Mouse (Mus musculus) megakaryocyte-erythroid progenitor cell, adult 5-6 weeks (primary cell): ENCODE measurements around the gene Atl2. TPM values are rescaled to one million over a fixed set of nuclear protein-coding genes. Genes with fewer than 3 reads are reported as not detected.

Source experiments
- ATAC-seq: replicated peaks from 2 replicates; pipeline ENCODE4 v1.8.0; 2016; ENCODE audit warnings: mild to moderate bottlenecking, inconsistent platforms; ENCODE audit not compliant: severe bottlenecking, poor library complexity, low FRiP score, low TSS enrichment
- total RNA-seq, 2 experiments: library from RNA; stranded (forward) in 1 of 2; stranded (reverse) in 1 of 2; fragments of 200-1000, 215-1000 nt in 1 of 2; fragments of >200 nt in 1 of 2; fragmentation: Nextera tagmentation in 1 of 2; gene quantifications; 2 replicates each; pipeline ENCODE4 v1.2.3; 2014 to 2017

The Atl2 gene
- 35.4 and 52.2 TPM in 2 replicates for total RNA-seq (2014; fragmentation: Nextera tagmentation)
- 41.9 and 50.5 TPM in 2 replicates for total RNA-seq (2017)

DNA sequence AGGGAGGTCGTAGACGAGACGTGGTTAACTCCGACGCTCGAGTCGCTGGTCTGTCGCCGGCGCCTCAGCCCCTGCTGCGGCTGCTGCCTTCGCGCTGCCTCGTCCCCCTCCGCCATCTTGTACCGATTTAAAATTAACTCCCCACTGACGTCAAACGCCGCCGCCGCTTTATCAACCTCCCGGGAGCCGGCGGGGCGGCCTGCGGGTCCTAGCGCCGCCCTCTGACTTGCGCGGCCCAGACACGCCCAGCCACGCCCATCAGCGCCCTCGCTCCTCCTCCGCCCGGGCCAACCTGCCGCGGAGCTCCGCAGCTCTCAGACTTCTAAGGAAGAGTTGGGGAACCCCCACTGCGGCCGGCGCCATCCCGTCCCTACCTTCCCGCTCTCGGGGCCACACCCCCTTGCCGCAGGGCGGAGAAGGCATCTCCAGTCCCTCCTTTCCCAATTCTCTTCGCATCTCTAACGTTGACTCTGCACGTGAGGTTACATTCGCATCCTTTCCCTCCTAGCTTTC is at the start of gene Atl2:
Gene Atl2, minus strand, starts transcription at position 213 of the 513 bp plus-strand sequence.
- ATAC-seq: peak; percentile 86

DNA sequence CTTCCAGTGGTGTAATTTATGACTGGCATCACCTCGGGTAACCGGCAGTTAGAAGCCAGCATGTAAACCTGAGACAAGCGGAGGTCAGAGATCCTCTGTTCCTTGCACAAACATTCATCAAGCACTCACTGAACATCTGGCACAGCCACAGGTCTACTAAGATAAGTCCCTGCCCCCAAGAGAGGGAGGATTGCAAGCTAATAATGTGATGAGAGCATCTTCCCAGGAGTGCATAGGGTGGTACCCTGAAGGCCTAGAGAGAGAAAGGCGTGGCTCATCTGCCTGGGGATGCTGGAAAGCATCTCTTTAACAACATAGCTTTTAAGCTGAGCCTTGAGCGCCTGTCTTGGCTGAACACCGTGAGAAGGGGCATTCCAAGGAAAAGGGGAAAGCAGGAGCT is 48.9 kb upstream of the Atl2 start:
- ATAC-seq: no peak

DNA sequence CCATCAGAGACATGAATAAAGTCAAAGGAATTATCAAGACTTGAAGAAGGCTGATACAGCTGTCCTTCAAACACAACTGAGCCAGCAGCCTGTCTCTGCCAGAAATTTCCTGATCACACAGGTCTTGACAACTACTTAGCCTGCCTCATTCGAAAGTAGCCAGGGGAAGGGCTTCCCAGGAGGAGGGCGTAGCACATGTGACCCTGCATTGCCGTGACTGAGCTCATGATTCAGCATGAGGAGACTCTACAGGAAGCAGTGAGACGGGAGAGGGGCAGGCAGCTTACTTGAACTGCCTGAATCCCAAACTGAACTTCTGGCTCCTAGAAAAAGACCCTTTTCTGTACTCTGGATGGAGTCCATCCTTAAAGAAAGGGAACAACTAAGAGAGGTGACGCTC is 46.5 kb upstream of the Atl2 start:
- ATAC-seq: no peak

DNA sequence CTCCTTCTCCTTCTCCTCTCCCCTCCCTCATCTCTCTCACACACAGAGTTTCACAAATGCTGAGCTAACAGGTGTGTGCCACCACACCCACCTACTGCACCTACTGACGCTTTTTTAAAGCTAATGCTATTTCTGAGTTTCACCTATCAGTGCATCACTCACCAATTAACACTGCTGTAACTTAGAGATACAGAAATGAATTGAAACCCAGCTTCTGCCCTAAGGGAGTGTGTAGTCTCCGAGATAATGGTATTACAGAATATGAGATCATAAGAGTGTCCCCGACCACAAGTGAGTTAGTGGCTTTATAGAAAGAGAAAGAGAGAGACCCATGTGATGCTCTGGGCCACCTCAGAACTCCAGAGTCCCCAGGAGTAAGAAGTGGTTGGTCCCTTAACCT is 43.2 kb upstream of the Atl2 start:
- ATAC-seq: peak; percentile 50

DNA sequence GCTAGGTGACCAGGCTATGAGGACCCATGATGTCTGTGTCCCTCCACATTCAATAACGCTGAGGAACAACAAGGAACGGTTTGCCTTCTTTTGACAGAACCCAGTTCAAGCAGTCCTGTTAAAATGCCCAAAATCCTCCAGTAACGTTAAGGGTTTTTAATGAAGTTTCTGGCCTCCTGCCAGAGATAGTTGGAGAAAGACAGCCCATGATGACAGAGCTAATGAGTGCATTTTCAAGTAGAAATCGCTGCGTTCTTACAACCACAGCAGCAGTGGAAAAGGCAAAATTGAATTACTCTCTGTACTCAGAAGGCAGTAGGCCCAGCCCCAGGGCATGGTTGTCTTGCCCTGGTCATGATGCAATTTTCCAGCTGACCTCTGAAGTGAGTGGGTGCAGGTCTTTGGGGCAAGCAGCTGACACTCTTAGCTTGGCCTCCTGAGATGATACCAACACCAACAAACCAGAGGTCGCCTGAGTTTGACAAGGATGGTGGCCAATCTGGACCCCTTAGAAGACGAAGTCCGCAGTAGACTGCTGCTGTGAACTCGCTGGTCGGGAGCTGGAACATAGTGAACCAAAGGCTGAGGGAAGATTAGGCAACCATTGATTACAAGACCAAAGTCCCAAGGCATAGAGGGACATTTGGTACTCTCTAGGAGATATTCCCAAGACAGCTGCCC is 42.1 kb upstream of the Atl2 start:
- ATAC-seq: no peak

DNA sequence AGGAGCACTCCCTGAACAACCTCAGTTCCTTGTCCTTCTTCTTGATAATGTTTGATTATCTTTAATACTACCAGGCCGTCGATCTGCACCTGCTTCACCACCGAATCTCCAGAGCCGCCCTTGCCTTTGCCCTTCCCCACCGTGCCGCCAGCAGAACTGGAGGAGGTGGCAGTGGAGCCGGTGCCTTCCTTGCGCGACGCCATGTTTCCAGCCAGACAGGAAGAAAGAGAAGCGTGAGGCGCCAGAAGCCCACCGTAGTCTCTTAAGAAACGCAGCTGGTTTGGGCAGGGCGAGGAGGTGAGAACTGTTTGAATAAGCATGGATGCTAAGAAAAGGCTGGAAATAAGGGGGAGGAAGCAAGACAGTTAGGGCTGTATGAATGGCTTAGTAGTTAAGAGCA is 38.4 kb upstream of the Atl2 start:
- 0 out of 2 replicates have a peak, but pooled peaks have one; percentile 63 for ATAC-seq

DNA sequence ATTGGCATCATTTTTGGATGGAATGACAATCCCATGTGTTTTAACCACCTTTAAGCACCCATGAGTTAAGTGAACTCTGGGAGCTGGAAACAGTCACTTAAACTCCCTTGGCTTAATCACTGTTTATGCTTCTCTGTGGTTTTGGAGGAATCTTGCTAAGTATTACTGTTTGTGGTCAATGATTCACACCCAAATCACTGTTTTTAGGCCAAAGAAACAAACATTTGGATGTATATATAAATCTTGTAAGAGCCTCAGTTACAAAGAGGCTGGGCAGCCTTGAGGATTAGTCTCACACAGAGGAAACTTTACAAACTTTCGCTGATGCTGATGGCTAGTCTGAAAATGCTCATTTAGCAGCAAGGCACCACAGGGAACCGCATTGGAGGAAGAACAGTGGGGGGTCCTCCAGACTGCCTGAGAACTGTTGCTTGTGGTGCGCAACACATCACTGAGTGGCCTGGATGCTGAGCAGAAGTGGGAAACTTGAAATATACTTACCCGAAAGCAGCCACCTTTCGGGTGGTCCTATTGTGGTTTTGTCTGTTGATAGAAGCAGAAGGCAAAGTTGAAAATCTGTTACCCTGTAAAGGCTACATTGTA is 36.9 kb upstream of the Atl2 start:
- ATAC-seq: no peak

DNA sequence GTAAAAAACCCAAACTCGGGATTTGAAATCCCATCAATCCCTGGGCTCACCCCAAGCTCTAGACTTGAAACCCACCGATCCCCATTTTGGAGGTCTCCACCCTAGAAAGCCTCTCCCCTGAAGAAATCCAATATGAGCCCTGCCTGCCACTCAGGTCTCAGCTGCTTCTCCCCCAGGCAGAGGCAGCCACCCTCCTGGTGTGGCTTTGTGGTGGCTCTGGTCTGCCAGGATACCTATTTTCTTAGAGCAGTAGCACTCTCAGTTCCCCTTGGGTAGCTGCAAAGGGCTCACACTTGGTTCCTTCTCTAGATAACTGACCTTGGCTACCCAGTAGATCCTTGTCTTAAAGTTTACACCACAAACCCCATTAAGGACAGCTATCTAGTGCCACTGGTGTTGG is 31.2 kb upstream of the Atl2 start:
- ATAC-seq: no peak

DNA sequence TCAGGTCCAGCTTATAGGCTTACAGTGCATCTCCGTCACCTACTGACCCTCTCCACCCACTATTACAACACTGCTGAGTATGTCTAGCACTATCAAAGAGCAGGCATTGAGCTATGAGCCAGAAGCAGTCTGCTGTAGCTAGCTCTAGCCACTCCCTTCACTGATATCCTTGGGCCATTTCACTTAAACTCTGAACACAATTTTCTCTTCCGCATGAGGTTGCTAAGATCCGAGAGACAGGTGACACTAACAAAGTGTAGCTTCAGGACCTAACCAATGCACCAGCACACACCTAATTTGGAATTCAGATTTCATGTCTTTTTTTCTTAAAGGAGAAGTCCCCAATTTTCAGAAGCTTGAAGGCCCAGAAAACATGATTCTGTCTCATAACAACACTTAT is 30.6 kb upstream of the Atl2 start:
- peak; percentile 60 for ATAC-seq

DNA sequence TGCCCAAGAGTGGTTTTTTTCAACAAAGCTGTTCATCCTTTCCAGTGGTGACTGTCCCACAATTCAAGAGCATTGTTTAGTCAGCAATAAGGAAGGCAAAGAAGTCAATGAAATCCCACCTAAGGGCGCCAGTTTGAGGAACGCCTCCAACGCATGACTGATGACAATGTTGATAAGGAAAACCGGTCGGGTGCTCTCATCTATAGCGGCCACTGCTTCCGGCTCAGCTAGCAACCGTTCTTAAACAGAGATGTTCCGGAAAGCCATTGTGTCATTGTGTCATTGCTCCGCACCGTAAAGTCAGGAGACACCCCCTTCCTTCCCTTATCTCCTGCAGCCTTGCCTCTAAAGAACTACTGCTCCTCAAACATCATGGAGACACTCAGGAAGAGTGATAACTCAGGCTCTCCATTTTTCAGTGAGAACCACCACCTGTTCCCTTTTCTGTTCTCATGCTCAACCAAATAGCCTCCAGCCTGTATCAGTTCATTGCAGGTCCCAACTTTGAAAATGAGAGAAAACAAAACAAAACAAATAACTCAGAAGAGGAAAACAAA is 30.0 kb upstream of the Atl2 start:
- ATAC-seq: peak; percentile 69

DNA sequence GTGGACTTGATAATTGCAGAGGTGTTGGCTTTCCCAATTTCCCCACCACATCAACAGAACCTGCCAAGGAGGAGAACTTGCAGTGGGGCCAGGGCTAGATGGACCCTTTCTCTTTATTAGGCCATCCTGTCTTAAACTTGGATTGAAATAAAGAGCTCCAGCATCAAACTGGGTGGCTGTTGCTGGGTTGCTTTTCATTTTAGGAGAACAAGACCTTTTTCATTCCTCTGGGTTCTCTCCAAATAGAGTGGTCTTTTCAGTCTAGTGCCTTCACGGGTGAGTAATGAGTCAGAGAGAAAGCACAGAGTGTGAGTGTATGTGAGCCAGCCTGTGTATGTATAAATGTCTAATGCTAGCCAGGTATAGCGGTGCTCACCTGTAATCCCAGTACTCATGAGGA is 24.4 kb upstream of the Atl2 start:
- ATAC-seq: no peak

DNA sequence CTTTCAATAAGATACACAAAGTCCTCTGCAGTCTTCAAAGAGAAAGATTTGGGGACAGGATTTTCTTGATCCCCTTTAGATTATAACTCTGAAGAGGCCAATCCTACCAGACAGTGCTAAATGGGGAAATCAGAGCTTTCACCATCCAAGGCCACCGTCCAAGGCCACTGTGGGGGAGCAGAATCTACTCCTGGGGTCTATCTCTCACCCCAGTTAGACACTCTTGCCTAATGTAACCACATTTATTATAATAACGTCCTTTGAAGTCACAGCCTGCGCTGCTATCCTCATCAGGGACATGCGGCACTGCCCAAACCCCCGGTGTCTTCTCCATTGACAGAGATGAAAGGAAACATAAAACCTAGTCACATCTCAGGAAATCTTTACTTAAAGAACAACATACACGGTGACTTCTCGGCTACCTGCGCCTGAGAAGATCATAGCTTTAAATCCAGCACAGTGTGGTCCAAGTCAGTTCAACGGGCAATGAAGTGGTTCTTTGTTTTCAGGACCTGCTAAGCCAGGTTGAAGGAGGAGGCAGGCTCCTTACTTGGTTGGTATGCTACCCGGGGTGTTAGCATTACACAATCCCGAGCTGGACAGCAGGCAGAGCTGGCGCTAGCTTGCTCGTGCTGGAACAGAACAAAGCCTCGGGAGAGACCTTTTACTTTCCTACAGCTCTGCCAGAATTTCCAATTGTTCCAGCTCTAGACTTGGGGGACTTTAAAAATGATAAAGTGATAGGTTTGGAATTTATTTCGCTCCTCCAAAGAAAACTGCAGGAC is 23.8 kb upstream of the Atl2 start:
- ATAC-seq: no peak

DNA sequence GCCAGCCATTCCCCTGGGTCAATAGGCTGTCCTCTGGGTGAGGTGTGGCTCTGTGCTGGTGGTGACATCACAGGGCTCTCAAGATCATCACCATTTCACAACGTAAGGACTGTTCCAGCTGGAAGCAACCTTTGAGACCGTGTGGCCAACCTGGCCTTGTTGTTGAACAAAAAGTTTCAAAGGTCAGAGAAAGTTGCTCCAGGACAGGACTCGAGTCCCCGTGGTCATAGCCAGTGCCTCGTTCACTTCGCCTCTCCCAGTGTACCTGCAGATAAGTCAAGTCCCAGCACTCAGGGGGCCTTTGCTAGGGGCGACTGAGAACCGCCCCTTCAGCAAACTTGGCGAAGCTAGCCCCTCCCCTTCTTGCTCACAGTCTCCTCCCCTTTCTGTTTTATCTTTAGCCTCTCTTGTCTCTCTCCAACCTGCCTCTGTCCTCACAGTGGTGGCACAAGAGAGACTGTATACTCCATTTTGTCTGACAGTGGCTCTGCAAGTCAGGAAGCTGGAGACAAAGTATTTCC is 22.6 kb upstream of the Atl2 start:
- peak; percentile 96 for ATAC-seq

DNA sequence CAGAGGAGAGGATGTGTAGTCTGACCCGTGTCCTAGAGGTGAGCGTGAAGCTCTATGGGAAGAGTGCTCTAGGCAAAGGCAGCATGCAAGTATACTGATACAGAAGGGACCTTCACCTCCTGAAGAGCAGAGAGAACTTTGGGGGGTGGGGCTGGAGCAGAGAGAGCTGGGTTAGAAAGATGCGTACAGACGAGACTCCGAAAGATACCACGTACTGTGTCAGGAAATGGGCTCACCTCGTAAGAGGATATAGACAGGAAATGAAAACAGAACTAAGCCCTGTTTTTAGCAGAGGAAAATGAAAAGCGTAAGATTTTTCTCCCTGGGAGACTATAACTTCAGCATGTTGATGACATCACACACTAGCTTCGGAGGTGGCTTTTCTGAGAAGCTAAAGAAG is 21.1 kb upstream of the Atl2 start:
- ATAC-seq: no peak

DNA sequence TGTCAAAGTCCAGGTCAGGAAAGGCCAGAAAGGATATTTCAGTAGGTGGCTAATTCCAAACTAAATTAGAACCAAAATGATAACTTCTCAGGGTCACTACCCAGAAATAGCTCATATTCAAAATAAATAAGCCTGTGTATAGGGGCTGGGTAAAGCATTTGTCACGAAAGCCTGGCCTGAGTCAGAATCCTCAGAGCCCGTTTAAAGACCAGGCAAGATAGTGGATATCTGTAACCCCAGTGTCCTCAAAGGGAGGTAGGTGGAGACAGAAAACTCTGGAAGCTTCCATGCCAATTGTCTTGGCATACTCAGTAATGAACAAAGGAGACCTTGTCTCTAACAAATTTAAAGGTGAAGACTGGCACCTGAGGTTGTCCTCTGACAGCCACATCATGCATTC is 16.3 kb upstream of the Atl2 start:
- ATAC-seq: peak; percentile 72

DNA sequence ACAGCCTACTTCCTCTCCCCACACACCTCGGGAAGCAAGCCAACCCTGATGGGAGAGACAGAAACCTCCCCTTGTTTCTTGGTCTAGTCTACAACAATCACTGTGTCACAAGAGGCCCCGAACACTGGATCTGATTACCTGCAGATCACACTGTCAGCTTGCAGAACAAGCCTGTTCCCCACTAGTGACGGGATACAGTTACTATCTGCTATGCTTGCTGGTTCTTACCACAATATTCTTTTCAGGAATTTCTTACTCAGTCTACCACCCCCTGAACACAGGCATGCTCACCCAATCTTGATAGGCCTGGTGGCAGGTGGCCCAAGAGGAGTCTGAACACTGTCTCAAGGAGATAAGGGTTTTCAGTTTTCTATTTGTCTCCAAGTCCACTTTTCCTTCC is 15.8 kb upstream of the Atl2 start:
- ATAC-seq: peak; percentile 76

DNA sequence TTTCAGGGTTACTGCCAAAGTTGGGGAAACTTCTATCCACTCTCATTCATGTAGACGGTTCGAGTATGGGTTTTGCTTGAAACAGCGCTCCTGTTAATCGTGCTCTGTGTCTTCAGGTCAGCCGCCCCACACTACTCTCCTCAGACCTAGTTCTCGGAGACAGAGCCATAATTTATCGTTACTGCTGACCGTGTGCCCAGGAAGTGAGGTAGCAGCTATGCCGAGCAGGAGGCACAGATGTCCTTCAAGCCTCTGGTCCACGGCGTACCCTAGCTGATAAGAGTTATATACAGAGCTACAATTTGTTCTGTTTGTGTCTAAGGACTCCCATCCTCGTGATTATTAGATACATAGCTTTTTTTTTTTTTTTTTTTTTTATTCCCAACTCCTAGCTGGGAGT is 13.6 kb upstream of the Atl2 start:
- no peak for ATAC-seq

DNA sequence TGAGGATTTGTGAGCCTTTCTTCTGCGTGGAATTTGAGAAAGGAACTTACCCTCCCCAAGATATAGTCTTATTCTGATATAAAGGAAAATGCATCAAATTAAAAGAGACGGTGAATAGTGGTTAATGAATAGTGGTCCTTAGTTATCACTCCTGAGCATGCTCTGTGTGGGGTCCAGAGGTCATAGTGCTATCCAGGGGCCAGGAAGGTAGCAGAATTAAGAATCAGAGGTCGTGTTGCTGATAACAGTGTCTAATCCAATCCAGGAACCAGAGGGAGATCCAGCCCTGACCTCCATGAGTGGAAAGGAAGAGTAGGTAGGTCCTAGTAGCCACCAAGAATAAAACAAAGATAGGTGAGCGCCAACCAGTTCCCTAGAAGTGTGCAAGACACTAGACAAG is 11.8 kb upstream of the Atl2 start:
- no peak for ATAC-seq

DNA sequence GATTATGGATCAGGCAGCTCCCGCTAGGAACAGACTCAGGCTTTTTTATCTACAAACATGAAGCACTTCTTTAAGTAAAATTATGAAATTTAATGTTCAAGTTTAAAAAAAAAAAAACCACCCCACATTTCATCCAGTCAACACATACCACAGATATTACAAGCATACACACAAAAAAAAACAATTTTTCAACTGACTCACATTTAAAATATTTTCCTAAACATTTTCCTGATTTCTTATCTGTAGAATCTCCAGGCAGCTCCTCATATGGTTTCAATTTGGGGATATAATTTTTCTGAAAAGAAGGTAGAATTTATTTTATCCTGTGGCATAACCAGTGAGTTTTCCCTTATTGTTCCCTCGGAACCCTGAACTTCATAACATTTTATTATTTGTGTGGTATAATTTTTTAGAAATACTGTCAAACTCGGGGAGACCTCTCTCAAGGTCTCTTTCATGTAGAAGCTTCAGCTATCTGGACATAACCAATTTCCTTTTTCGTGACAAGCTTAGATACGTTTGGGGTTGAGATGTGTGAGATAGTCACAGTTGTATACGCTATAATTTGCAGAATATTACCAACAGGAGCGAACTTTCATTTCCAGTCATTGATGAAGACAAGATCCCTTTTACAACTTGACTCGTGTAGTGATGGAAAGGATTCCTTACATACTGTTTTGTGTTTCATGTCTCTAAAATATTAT is 11.0 kb upstream of the Atl2 start:
- no peak for ATAC-seq
